Mouse (Mus musculus) liver, embryonic 14.5 days (tissue): ENCODE measurements at regions not wholly inside any gene's neighbourhood (a gene's known extent, or its start where the extent isn't known, plus 50 kb on each side); places are given as distances from the start of the nearest gene placed in this dataset.

Experiments
- ATAC-seq: fragments of 200-750 bp; cut with Nextera tagmentation; 2 replicates; pipeline ENCODE4 v1.8.0; 2017; ENCODE audit warnings: moderate number of reproducible peaks, mild to moderate bottlenecking, moderate library complexity; ENCODE audit not compliant: insufficient read depth
- DNase-seq, 3 experiments: peaks; one replicate each; pipeline ENCODE4 v3.0.0-alpha.2; 2012 to 2013; ENCODE audit warnings: low read depth in 3 of 3, low spot score in 3 of 3
- H3K27ac ChIP-seq: fragments of 300-500 bp; sonication (generic); 2 replicates; pipeline ENCODE4 v1.5.1; 2014; ENCODE audit warnings: moderate library complexity, mild to moderate bottlenecking, control low read depth, inconsistent platforms
- H3K27me3 ChIP-seq: fragments of 300-500 bp; sonication (generic); 2 replicates; pipeline ENCODE4 v1.6.1; 2014; ENCODE audit warnings: mild to moderate bottlenecking, low read length, moderate library complexity; ENCODE audit not compliant: control insufficient read depth, insufficient read depth
- H3K36me3 ChIP-seq: fragments of 300-500 bp; sonication (generic); replicated peaks from 2 replicates; pipeline ENCODE4 v1.6.1; 2014; ENCODE audit warnings: low read depth; ENCODE audit not compliant: control insufficient read depth, insufficient read depth
- H3K4me1 ChIP-seq, 2 experiments: fragments of 200-500 bp in 1 of 2; fragments of 300-500 bp in 1 of 2; sonication (generic) in 1 of 2; replicated peaks; 2 replicates each; pipeline ENCODE4 v1.6.1; 2012 to 2014; ENCODE audit warnings: antibody characterized with exemption in 1 of 2, inconsistent platforms in 1 of 2, low read length in 1 of 2; ENCODE audit not compliant: control insufficient read depth in 2 of 2, insufficient read depth in 2 of 2
- H3K4me2 ChIP-seq: fragments of 300-500 bp; sonication (generic); 2 replicates; pipeline ENCODE4 v1.6.1; 2014; ENCODE audit warnings: low read depth, mild to moderate bottlenecking, control low read depth, moderate library complexity
- H3K4me3 ChIP-seq, 2 experiments: fragments of 200-500 bp in 1 of 2; fragments of 300-500 bp in 1 of 2; sonication (generic) in 1 of 2; 2 replicates each; pipeline ENCODE4 v1.5.1; 2012 to 2014; ENCODE audit warnings: low read depth in 2 of 2, low read length in 2 of 2, mild to moderate bottlenecking in 2 of 2, control low read depth in 1 of 2, inconsistent platforms in 1 of 2, moderate library complexity in 1 of 2; ENCODE audit not compliant: insufficient read depth in 1 of 2
- H3K9ac ChIP-seq: fragments of 300-500 bp; sonication (generic); replicated peaks from 2 replicates; pipeline ENCODE4 v1.6.1; 2014; ENCODE audit warnings: mild to moderate bottlenecking, control low read depth, moderate library complexity
- H3K9me3 ChIP-seq: fragments of 300-500 bp; sonication (generic); 2 replicates; pipeline ENCODE4 v1.6.1; 2016; ENCODE audit warnings: low read length, mixed read lengths; ENCODE audit not compliant: control insufficient read depth
- CTCF ChIP-seq: IDR thresholded peaks from 2 replicates; pipeline ENCODE4 v1.5.1; 2016; ENCODE audit warnings: antibody characterized with exemption, low read depth, control low read depth
- EP300 ChIP-seq: IDR thresholded peaks from 2 replicates; pipeline ENCODE4 v1.6.1; 2016; ENCODE audit warnings: antibody characterized with exemption, low read depth
- WGBS: fragments of 180-500 bp; shearing (Covaris S2); extraction: QIAGEN DNeasy Blood & Tissue Kit; methylation state at CpG from one replicate; pipeline ENCODE4 v1.1.7; 2014; ENCODE audit not compliant: insufficient replicate concordance; 5-methylcytosine and 5-hydroxymethylcytosine counted together

GRCm38 (mm10) chr13:78717686-78718431 is 518.3 kb upstream of the Nr2f1 start:
- no peak overlapping the region for H3K4me2 ChIP-seq
- H3K9ac ChIP-seq: no peak overlapping the region
- TF ChIP-seq EP300 (no peak), CTCF (no peak)
- ATAC-seq (no peak), DNase-seq (no peak)
- no peak overlapping the region for H3K27ac ChIP-seq
- no peaks in the 10 kb centered on the region for H3K36me3 ChIP-seq
- H3K4me3 ChIP-seq: no peak overlapping the region
- 60% methylated on average over 4 of the region's 4 CpGs for WGBS
- no peaks in the 10 kb centered on the region for H3K27me3 ChIP-seq
- H3K4me1 ChIP-seq: no peaks in the 10 kb centered on the region
- H3K9me3 ChIP-seq: no peaks in the 10 kb centered on the region

- Histone ChIP-seq H3K4me1 (no peaks in the 10 kb centered on the region), H3K4me3 (no peak overlapping the region), H3K9me3 (no peaks in the 10 kb centered on the region), H3K36me3 (no peaks in the 10 kb centered on the region), H3K27me3 (no peaks in the 10 kb centered on the region), H3K27ac (no peak overlapping the region), H3K9ac (no peak overlapping the region), H3K4me2 (no peak overlapping the region)
- TF ChIP-seq EP300 (no peak), CTCF (no peak)
- ATAC-seq (no peak), DNase-seq (no peak)
- WGBS: 65% methylated on average over 1 of the region's 1 CpGs
These were observed 517.6 kb upstream of the Nr2f1 start for GRCm38 (mm10) chr13:78717159-78717558.

GRCm38 (mm10) chr13:78704693-78705092 is 505.1 kb upstream of the Nr2f1 start:
- no peak overlapping the region for H3K9ac ChIP-seq
- no peak for TF ChIP-seq CTCF
- no peak for TF ChIP-seq EP300
- H3K9me3 ChIP-seq: no peaks in the 10 kb centered on the region
- no peak overlapping the region for H3K27ac ChIP-seq
- ATAC-seq (no peak), DNase-seq (no peak)
- 48% methylated on average over 1 of the region's 1 CpGs for WGBS
- H3K4me2 ChIP-seq: no peak overlapping the region
- no peak overlapping the region for H3K4me3 ChIP-seq
- H3K4me1 ChIP-seq: no peaks in the 10 kb centered on the region
- H3K27me3 ChIP-seq: no peaks in the 10 kb centered on the region
- no peaks in the 10 kb centered on the region for H3K36me3 ChIP-seq

GRCm38 (mm10) chr13:78697814-78698519 is 498.4 kb upstream of the Nr2f1 start:
- 47% methylated on average over 3 of the region's 3 CpGs for WGBS
- no peak overlapping the region for H3K9ac ChIP-seq
- H3K4me2 ChIP-seq: no peak overlapping the region
- H3K4me1 ChIP-seq: no peaks in the 10 kb centered on the region
- no peaks in the 10 kb centered on the region for H3K36me3 ChIP-seq
- H3K4me3 ChIP-seq: no peak overlapping the region
- no peak for ATAC-seq
- TF ChIP-seq EP300: no peak
- TF ChIP-seq CTCF: no peak
- no peak for DNase-seq
- H3K27ac ChIP-seq: no peak overlapping the region
- H3K9me3 ChIP-seq: no peaks in the 10 kb centered on the region
- no peaks in the 10 kb centered on the region for H3K27me3 ChIP-seq

- DNase-seq (no peak), ATAC-seq (no peak)
- Histone ChIP-seq H3K9me3 (no peaks in the 10 kb centered on the region), H3K9ac (no peak overlapping the region), H3K4me1 (no peaks in the 10 kb centered on the region), H3K27me3 (no peaks in the 10 kb centered on the region), H3K36me3 (no peaks in the 10 kb centered on the region), H3K27ac (no peak overlapping the region), H3K4me3 (no peak overlapping the region), H3K4me2 (no peak overlapping the region)
- no peak for TF ChIP-seq EP300
- TF ChIP-seq CTCF: no peak
- WGBS: 22% methylated on average over 4 of the region's 4 CpGs
These were observed 479.8 kb upstream of the Nr2f1 start for GRCm38 (mm10) chr13:78679255-78679895.
